Mouse (Mus musculus): Measurements from ENCODE around the gene Plekha6. TPM values are rescaled to one million over a fixed set of nuclear protein-coding genes. Genes with fewer than 3 reads are reported as not detected.

Plekha6 gene
- polyA plus RNA-seq, 1 experiment = not detected

GRCm38 (mm10) chr1:133276983-133277382, 113.0 kb downstream of the Plekha6 start:
- peaks cover 4% of the 10 kb centered on the region for H3K4me1 ChIP-seq (ENCODE audit: control insufficient read depth, insufficient read depth, low read length)
- no peak overlapping the region for H3K4me3 ChIP-seq (ENCODE audit: insufficient read depth, low read length)
- H3K27ac ChIP-seq (ENCODE audit: insufficient read depth, low read depth, low read length) = no peak overlapping the region
- no peak for TF ChIP-seq POLR2A (IDR thresholded peaks at IDR 0.05; ENCODE audit: borderline replicate concordance, low read depth, low read length)
- no peak for TF ChIP-seq CTCF (IDR thresholded peaks at IDR 0.05; ENCODE audit: low read depth, low read length)

- Histone ChIP-seq H3K4me3 (ENCODE audit: insufficient read depth, low read length) (no peak overlapping the region), H3K4me1 (ENCODE audit: control insufficient read depth, insufficient read depth, low read length) (peaks cover 4% of the 10 kb centered on the region), H3K27ac (ENCODE audit: insufficient read depth, low read depth, low read length) (no peak overlapping the region)
- TF ChIP-seq POLR2A (IDR thresholded peaks at IDR 0.05; ENCODE audit: borderline replicate concordance, low read depth, low read length) (no peak), CTCF (IDR thresholded peaks at IDR 0.05; ENCODE audit: low read depth, low read length) (no peak)
Measured at GRCm38 (mm10) chr1:133278539-133278938, 114.5 kb downstream of the Plekha6 start.

- Histone ChIP-seq H3K27ac (ENCODE audit: insufficient read depth, low read depth, low read length) (no peak overlapping the region), H3K4me3 (ENCODE audit: insufficient read depth, low read length) (no peak overlapping the region), H3K4me1 (ENCODE audit: control insufficient read depth, insufficient read depth, low read length) (peaks cover 4% of the 10 kb centered on the region)
- TF ChIP-seq CTCF (IDR thresholded peaks at IDR 0.05; ENCODE audit: low read depth, low read length) (no peak), POLR2A (IDR thresholded peaks at IDR 0.05; ENCODE audit: borderline replicate concordance, low read depth, low read length) (no peak)
Measured at GRCm38 (mm10) chr1:133278946-133279631, 115.1 kb downstream of the Plekha6 start.

- TF ChIP-seq CTCF (IDR thresholded peaks at IDR 0.05; ENCODE audit: low read depth, low read length) (no peak), POLR2A (IDR thresholded peaks at IDR 0.05; ENCODE audit: borderline replicate concordance, low read depth, low read length) (no peak)
- Histone ChIP-seq H3K27ac (ENCODE audit: insufficient read depth, low read depth, low read length) (no peak overlapping the region), H3K4me3 (ENCODE audit: insufficient read depth, low read length) (no peak overlapping the region), H3K4me1 (ENCODE audit: control insufficient read depth, insufficient read depth, low read length) (peaks cover 4% of the 10 kb centered on the region)
Measured at GRCm38 (mm10) chr1:133279632-133280093, 115.7 kb downstream of the Plekha6 start.

GRCm38 (mm10) chr1:133280537-133280936, 116.5 kb downstream of the Plekha6 start:
- Histone ChIP-seq H3K27ac (ENCODE audit: insufficient read depth, low read depth, low read length) (no peak overlapping the region), H3K4me1 (ENCODE audit: control insufficient read depth, insufficient read depth, low read length) (peaks cover 4% of the 10 kb centered on the region), H3K4me3 (ENCODE audit: insufficient read depth, low read length) (no peak overlapping the region)
- no peak for TF ChIP-seq POLR2A (IDR thresholded peaks at IDR 0.05; ENCODE audit: borderline replicate concordance, low read depth, low read length)
- no peak for TF ChIP-seq CTCF (IDR thresholded peaks at IDR 0.05; ENCODE audit: low read depth, low read length)

GRCm38 (mm10) chr1:133285907-133286306, 121.9 kb downstream of the Plekha6 start:
- no peak overlapping the region for H3K4me3 ChIP-seq (ENCODE audit: insufficient read depth, low read length)
- no peak for TF ChIP-seq POLR2A (IDR thresholded peaks at IDR 0.05; ENCODE audit: borderline replicate concordance, low read depth, low read length)
- TF ChIP-seq CTCF (IDR thresholded peaks at IDR 0.05; ENCODE audit: low read depth, low read length) = no peak
- H3K27ac ChIP-seq (ENCODE audit: insufficient read depth, low read depth, low read length) = no peak overlapping the region
- H3K4me1 ChIP-seq (ENCODE audit: control insufficient read depth, insufficient read depth, low read length) = no peaks in the 10 kb centered on the region

- TF ChIP-seq CTCF (IDR thresholded peaks at IDR 0.05; ENCODE audit: low read depth, low read length) (no peak), POLR2A (IDR thresholded peaks at IDR 0.05; ENCODE audit: borderline replicate concordance, low read depth, low read length) (no peak)
- Histone ChIP-seq H3K27ac (ENCODE audit: insufficient read depth, low read depth, low read length) (no peak overlapping the region), H3K4me3 (ENCODE audit: insufficient read depth, low read length) (no peak overlapping the region), H3K4me1 (ENCODE audit: control insufficient read depth, insufficient read depth, low read length) (no peaks in the 10 kb centered on the region)
Measured at GRCm38 (mm10) chr1:133287051-133287450, 123.0 kb downstream of the Plekha6 start.

- no peaks in the 10 kb centered on the region for H3K4me1 ChIP-seq (ENCODE audit: control insufficient read depth, insufficient read depth, low read length)
- TF ChIP-seq POLR2A (IDR thresholded peaks at IDR 0.05; ENCODE audit: borderline replicate concordance, low read depth, low read length) = no peak
- no peak for TF ChIP-seq CTCF (IDR thresholded peaks at IDR 0.05; ENCODE audit: low read depth, low read length)
- H3K27ac ChIP-seq (ENCODE audit: insufficient read depth, low read depth, low read length) = no peak overlapping the region
- H3K4me3 ChIP-seq (ENCODE audit: insufficient read depth, low read length) = no peak overlapping the region
Measured at GRCm38 (mm10) chr1:133287880-133288279, 123.9 kb downstream of the Plekha6 start.

GRCm38 (mm10) chr1:133291888-133292287, 127.9 kb downstream of the Plekha6 start:
- H3K27ac ChIP-seq (ENCODE audit: insufficient read depth, low read depth, low read length) = no peak overlapping the region

GRCm38 (mm10) chr1:133292608-133293007, 128.6 kb downstream of the Plekha6 start:
- H3K4me1 ChIP-seq (ENCODE audit: control insufficient read depth, insufficient read depth, low read length) = no peaks in the 10 kb centered on the region
- TF ChIP-seq POLR2A (IDR thresholded peaks at IDR 0.05; ENCODE audit: borderline replicate concordance, low read depth, low read length) (no peak), CTCF (IDR thresholded peaks at IDR 0.05; ENCODE audit: low read depth, low read length) (no peak)
- no peak overlapping the region for H3K4me3 ChIP-seq (ENCODE audit: insufficient read depth, low read length)
- no peak overlapping the region for H3K27ac ChIP-seq (ENCODE audit: insufficient read depth, low read depth, low read length)

More at GRCm38 (mm10) chr1:133291888-133292287, 127.9 kb downstream of the Plekha6 start:
- Histone ChIP-seq H3K4me3 (ENCODE audit: insufficient read depth, low read length) (no peak overlapping the region), H3K4me1 (ENCODE audit: control insufficient read depth, insufficient read depth, low read length) (no peaks in the 10 kb centered on the region)
- TF ChIP-seq POLR2A (IDR thresholded peaks at IDR 0.05; ENCODE audit: borderline replicate concordance, low read depth, low read length) = no peak
